Mouse (Mus musculus): ENCODE measurements around the gene Cotl1. TPM values are rescaled to one million over a fixed set of nuclear protein-coding genes. Genes with fewer than 3 reads are reported as not detected.

Gene Cotl1
- total RNA-seq, 2 experiments from 2014 or later, result 6.5 to 11.3 TPM

Other genes with a start within 250 kb of the Cotl1 start
- 1 to 10 TPM; 3.4 to 4.0 TPM for gene Taf1c, start 235.3 kb downstream of the Cotl1 start, total RNA-seq (2021)
- under 1 TPM in 1 of 2 experiments, not detected in 1; 0.23 TPM for gene Adad2, start 227.8 kb downstream of the Cotl1 start, total RNA-seq (2021)
- gene Kcng4, start 204.9 kb downstream of the Cotl1 start, total RNA-seq (2021), result 10 to 100 TPM in 1 of 2 experiments, 1 to 10 TPM in 1; 8.6 to 12.6 TPM
- gene Wfdc1, start 174.2 kb downstream of the Cotl1 start, total RNA-seq (2021), result 100 to 1,000 TPM in 1 of 2 experiments, 10 to 100 TPM in 1; 74.0 to 104 TPM
- under 1 TPM in 1 of 2 experiments, not detected in 1; 0.13 TPM for gene Atp2c2, start 140.5 kb downstream of the Cotl1 start, total RNA-seq (2021)
- gene Tldc1, start 62.1 kb downstream of the Cotl1 start, total RNA-seq (2021), result 1 to 10 TPM; 3.2 to 4.0 TPM
- 1 to 10 TPM; 1.3 to 1.4 TPM for gene Klhl36, start 21.7 kb upstream of the Cotl1 start, total RNA-seq (2021)
- gene Usp10, start 69.8 kb upstream of the Cotl1 start, total RNA-seq (2021), result 10 to 100 TPM; 42.2 to 50.1 TPM
- gene Gm20388, start 70.3 kb upstream of the Cotl1 start, total RNA-seq (2021), result 1 to 10 TPM in 1 of 2 experiments, not detected in 1; 6.7 TPM
- gene Crispld2, start 151.9 kb upstream of the Cotl1 start, total RNA-seq (2021), result 1 to 10 TPM; 5.2 to 8.3 TPM

All from gastrocnemius, postnatal 25 days (tissue).